Mouse (Mus musculus): ENCODE results near the gene Sec1.

Sec1 gene

GRCm38 (mm10) chr7:45716952-45717917 is 23.0 kb upstream of the Sec1 start:
- DNase-seq: no peak

- DNase-seq: no peak
Observed at GRCm38 (mm10) chr7:45716460-45716857, 22.3 kb upstream of the Sec1 start.

DNA sequence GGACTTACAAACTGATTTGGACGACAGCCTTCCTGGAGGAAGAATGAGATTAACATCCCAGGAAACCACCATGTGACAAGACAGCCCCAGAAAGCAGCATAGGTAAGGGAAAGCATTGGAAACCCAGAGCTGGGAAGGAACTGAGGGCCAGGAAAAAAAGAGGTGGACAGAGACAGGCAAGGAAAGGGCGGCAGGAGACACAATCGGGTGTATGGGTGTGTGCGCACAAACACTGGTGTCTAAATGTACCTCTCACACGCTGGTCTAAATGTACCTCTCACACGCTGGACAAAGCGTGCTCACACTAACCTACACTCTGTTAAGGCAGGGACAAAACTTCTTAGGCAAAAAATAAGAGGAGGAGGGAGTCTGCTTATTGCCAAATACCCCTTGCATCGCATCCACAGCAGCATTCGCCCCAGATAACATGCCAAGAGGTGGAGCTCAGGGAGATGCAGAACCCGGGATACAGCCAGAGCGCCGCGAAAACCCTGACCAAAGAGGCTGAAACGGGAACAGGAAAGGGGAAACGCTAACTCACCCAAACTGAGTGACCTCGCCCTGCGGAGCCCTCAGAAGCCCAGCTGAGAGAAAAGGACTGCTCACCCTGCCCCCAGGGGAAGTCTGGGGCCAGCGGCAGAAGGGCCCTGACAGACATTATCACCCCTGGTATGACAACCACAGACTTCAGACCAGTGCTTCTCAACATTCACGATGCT is 21.7 kb upstream of the Sec1 start:
- DNase-seq: peak; percentile 12 to 26

GRCm38 (mm10) chr7:45715090-45715708 is 21.0 kb upstream of the Sec1 start, which contains the start of gene Rpl18:
Gene Rpl18, plus strand, starts transcription at chr7:45715457.
- DNase-seq: peak; percentile 97 to 99

DNA sequence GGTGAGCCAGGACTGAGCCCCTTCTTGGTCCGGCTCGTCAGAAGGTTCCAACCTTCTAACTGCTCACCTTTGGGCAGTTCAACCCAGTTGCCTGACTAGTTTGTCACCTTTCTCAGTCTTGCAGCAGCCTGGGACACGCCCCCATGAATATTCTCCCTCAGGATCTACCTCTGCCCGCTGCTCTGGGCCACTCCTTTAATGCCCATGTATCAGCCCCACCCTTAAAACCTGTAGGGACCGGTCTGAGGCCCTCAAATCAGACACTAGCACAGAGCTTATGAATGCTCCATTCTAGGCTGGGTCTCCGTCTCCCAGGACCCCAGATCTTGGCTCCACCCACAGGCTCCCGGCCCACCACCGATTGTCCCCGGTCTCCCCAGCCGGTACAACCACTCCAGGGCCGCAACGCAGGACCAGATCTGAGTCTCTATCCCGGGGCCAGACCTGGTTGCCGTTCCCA is 20.5 kb upstream of the Sec1 start:
- no peak for DNase-seq

GRCm38 (mm10) chr7:45713881-45714520 is 19.8 kb upstream of the Sec1 start:
- DNase-seq: peak in 1 of 2 experiments; percentile 10

DNA sequence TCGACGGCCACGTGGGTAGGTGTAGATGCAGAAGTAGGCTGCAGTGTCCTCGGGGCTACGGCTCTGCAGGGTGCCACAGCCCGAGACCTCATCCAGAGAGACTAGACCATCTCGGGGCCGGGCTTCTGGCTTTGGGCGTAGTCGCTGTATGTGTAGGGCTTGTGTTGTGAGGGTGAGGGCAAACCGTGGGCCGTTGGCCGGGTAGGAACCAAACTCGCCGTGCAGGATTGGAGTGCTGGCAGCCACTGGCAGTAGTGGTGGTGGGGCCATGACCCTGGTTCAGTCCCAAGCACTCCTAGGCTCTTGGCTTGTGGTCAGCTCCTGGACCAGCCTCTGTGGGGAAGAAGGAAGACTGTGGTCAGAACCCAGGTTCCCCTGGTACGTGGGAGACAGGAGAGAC is 19.2 kb upstream of the Sec1 start:
- peak in 1 of 2 experiments; percentile 30 for DNase-seq

DNA sequence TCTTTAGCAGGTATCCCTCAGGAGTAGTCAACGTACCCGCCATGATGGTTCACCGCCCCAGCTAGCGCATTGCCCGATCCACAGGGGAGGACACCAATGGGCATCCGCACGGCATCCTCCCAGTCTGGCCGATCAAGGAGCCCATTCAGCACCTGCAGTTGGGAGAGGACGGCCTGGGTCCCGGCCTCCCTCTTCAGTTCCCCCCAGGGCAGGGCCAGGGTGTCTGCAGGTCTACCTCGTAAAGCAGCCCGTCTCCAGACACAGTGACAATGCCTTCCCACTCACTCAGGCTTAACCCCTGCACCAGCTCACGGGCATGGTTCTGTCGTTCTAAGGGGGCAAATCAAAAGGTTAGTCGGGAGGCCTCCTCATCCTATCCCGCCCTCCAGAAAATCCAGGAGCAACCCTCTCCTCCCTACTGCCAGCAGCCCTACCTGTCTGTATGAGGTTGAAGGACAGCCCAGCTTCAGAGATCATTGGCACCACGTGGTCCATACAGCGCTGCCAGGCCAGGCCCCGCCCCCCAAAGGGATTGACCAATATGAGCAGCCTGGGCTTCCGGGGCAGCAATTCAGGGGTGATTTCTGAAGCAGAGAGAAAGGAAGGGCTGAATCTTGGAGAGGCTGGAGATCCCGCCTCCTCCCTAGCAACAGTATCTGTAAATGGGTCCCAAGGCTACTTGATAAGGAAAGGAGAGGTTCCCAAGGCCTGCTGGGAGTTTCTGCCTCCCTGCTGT is 18.0 kb upstream of the Sec1 start:
- peak in 1 of 2 experiments; percentile 29 for DNase-seq

GRCm38 (mm10) chr7:45711316-45712021 is 17.3 kb upstream of the Sec1 start:
- DNase-seq: peak in 1 of 2 experiments; percentile 17

GRCm38 (mm10) chr7:45710477-45711191 is 16.4 kb upstream of the Sec1 start:
- peak in 1 of 2 experiments; percentile 17 for DNase-seq

GRCm38 (mm10) chr7:45709677-45710355 is 15.6 kb upstream of the Sec1 start:
- peak in 1 of 2 experiments; percentile 22 for DNase-seq

- DNase-seq: peak in 1 of 2 experiments; percentile 23
Observed at GRCm38 (mm10) chr7:45709036-45709435, 14.8 kb upstream of the Sec1 start.

- peak in 1 of 2 experiments; percentile 43 for DNase-seq
Observed at GRCm38 (mm10) chr7:45708221-45708761, 14.1 kb upstream of the Sec1 start.

- DNase-seq: peak; percentile 95 to 96
Observed at GRCm38 (mm10) chr7:45707375-45707967, 13.3 kb upstream of the Sec1 start.

DNA sequence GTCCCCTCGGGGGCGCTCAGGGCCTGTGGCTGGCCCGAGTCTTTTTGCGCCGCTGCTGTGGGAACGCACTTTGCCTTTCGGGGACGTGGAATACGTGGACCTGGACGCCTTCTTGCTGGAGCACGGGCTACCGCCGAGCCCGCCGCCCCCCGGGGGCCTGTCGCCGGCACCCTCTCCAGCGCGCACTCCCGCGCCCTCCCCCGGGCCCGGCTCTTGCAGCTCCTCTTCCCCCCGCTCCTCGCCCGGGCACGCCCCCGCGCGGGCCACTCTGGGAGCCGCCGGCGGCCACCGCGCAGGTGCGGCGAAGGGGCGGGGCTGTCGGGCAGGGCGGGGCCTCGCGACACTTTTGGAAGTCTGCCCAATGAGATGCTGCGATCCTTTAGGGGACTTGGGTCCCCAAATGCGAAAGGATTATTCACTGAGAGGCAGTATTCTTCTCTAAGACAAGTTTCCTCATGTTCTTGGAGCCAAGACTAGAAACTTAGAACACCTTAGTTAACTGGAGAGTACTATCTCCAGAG is 12.6 kb upstream of the Sec1 start:
- peak; percentile 80 to 89 for DNase-seq

- peak; percentile 70 to 74 for DNase-seq
Observed at GRCm38 (mm10) chr7:45705873-45706281, 11.7 kb upstream of the Sec1 start.

GRCm38 (mm10) chr7:45705443-45705864 is 11.3 kb upstream of the Sec1 start:
- no peak for DNase-seq

GRCm38 (mm10) chr7:45704730-45705442 is 10.7 kb upstream of the Sec1 start, which contains the start of gene Dbp:
Gene Dbp, plus strand, starts transcription at chr7:45705088.
- DNase-seq: peak; percentile 97 to 100

Data from cerebellum, adult 18-20 months (tissue).